Mouse (Mus musculus): ENCODE results near the gene Pde4d.
A peak's percentile ranks its signal among the peaks of the same experiment; 100 is the strongest.

The Pde4d gene

GRCm38 (mm10) chr13:108820487-108820886 lies 370.7 kb downstream of the Pde4d start:
- peak; percentile 47 for DNase-seq (ENCODE audit: low read depth, low spot score)

GRCm38 (mm10) chr13:108821270-108821669 lies 371.5 kb downstream of the Pde4d start:
- DNase-seq (ENCODE audit: low read depth, low spot score), result no peak

GRCm38 (mm10) chr13:108824638-108825310 lies 375.0 kb downstream of the Pde4d start:
- DNase-seq (ENCODE audit: low read depth, low spot score), result no peak

- DNase-seq (ENCODE audit: low read depth, low spot score), result no peak
These were observed 375.8 kb downstream of the Pde4d start for GRCm38 (mm10) chr13:108825501-108825900.

- DNase-seq (ENCODE audit: low read depth, low spot score), result no peak
These were observed 384.4 kb downstream of the Pde4d start for GRCm38 (mm10) chr13:108834197-108834596.

- DNase-seq (ENCODE audit: low read depth, low spot score), result no peak
These were observed 386.6 kb downstream of the Pde4d start for GRCm38 (mm10) chr13:108836314-108836713.

- no peak for DNase-seq (ENCODE audit: low read depth, low spot score)
These were observed 389.4 kb downstream of the Pde4d start for GRCm38 (mm10) chr13:108839142-108839541.

GRCm38 (mm10) chr13:108854090-108854489 lies 404.3 kb downstream of the Pde4d start:
- DNase-seq (ENCODE audit: low read depth, low spot score), result no peak

- DNase-seq (ENCODE audit: low read depth, low spot score), result no peak
These were observed 407.2 kb downstream of the Pde4d start for GRCm38 (mm10) chr13:108856776-108857435.

GRCm38 (mm10) chr13:108859336-108859735 lies 409.6 kb downstream of the Pde4d start:
- DNase-seq (ENCODE audit: low read depth, low spot score), result no peak

- DNase-seq (ENCODE audit: low read depth, low spot score), result no peak
These were observed 411.0 kb downstream of the Pde4d start for GRCm38 (mm10) chr13:108860737-108861136.

GRCm38 (mm10) chr13:108861707-108862106 lies 412.0 kb downstream of the Pde4d start:
- no peak for DNase-seq (ENCODE audit: low read depth, low spot score)

GRCm38 (mm10) chr13:108862173-108862572 lies 412.4 kb downstream of the Pde4d start:
- DNase-seq (ENCODE audit: low read depth, low spot score), result no peak

GRCm38 (mm10) chr13:108900160-108900559 lies 450.4 kb downstream of the Pde4d start:
- DNase-seq (ENCODE audit: low read depth, low spot score), result no peak

GRCm38 (mm10) chr13:108905121-108905520 lies 455.4 kb downstream of the Pde4d start:
- DNase-seq (ENCODE audit: low read depth, low spot score), result no peak

- no peak for DNase-seq (ENCODE audit: low read depth, low spot score)
These were observed 459.4 kb downstream of the Pde4d start for GRCm38 (mm10) chr13:108909193-108909592.

- no peak for DNase-seq (ENCODE audit: low read depth, low spot score)
These were observed 464.9 kb downstream of the Pde4d start for GRCm38 (mm10) chr13:108914626-108915025.

- no peak for DNase-seq (ENCODE audit: low read depth, low spot score)
These were observed 471.4 kb downstream of the Pde4d start for GRCm38 (mm10) chr13:108921146-108921545.

GRCm38 (mm10) chr13:108934854-108935253 lies 485.1 kb downstream of the Pde4d start:
- no peak for DNase-seq (ENCODE audit: low read depth, low spot score)

GRCm38 (mm10) chr13:108937272-108937671 lies 487.5 kb downstream of the Pde4d start:
- DNase-seq (ENCODE audit: low read depth, low spot score), result no peak

- no peak for DNase-seq (ENCODE audit: low read depth, low spot score)
These were observed 503.2 kb downstream of the Pde4d start for GRCm38 (mm10) chr13:108952911-108953310.

GRCm38 (mm10) chr13:108956059-108956458 lies 506.3 kb downstream of the Pde4d start:
- no peak for DNase-seq (ENCODE audit: low read depth, low spot score)

GRCm38 (mm10) chr13:108964056-108964455 lies 514.3 kb downstream of the Pde4d start:
- no peak for DNase-seq (ENCODE audit: low read depth, low spot score)
